Mouse (Mus musculus) c-Kit-positive CD71-positive TER-119-negative erythroid progenitor cells, embryonic 14.5 days (primary cell): ENCODE measurements around the gene Lrp5.

Experiments
- DNase-seq: peaks from one replicate; pipeline ENCODE4 v3.0.0-alpha.2; 2013; ENCODE audit warnings: low read depth

Gene Lrp5

GRCm38 (mm10) chr19:3551573-3552159, 134.7 kb downstream of the Lrp5 start:
- no peak for DNase-seq

- no peak for DNase-seq
Observed at GRCm38 (mm10) chr19:3550101-3550500, 136.3 kb downstream of the Lrp5 start.

- no peak for DNase-seq
Observed at GRCm38 (mm10) chr19:3549263-3549662, 137.1 kb downstream of the Lrp5 start.

- DNase-seq = no peak
Observed at GRCm38 (mm10) chr19:3548311-3548710, 138.1 kb downstream of the Lrp5 start.

- no peak for DNase-seq
Observed at GRCm38 (mm10) chr19:3544995-3545394, 141.4 kb downstream of the Lrp5 start.

GRCm38 (mm10) chr19:3542591-3542990, 143.8 kb downstream of the Lrp5 start:
- no peak for DNase-seq

GRCm38 (mm10) chr19:3540997-3541396, 145.4 kb downstream of the Lrp5 start:
- no peak for DNase-seq

- no peak for DNase-seq
Observed at GRCm38 (mm10) chr19:3540254-3540653, 146.1 kb downstream of the Lrp5 start.

GRCm38 (mm10) chr19:3539456-3539855, 146.9 kb downstream of the Lrp5 start:
- DNase-seq = no peak

GRCm38 (mm10) chr19:3537658-3538057, 148.7 kb downstream of the Lrp5 start:
- no peak for DNase-seq

- no peak for DNase-seq
Observed at GRCm38 (mm10) chr19:3534945-3535344, 151.4 kb downstream of the Lrp5 start.
